Mouse (Mus musculus) kidney, postnatal 0 days (tissue): ENCODE results near the gene Bst2. TPM values are rescaled to one million over a fixed set of nuclear protein-coding genes. Genes with fewer than 3 reads are reported as not detected.

Experiments
- ATAC-seq: fragments of 200-750 bp; cut with Nextera tagmentation; replicated peaks from 2 replicates; pipeline ENCODE4 v1.8.0; 2017; ENCODE audit warnings: low read depth, moderate number of reproducible peaks, moderate TSS enrichment, moderate library complexity; ENCODE audit not compliant: low FRiP score
- DNase-seq: peaks from one replicate; pipeline ENCODE4 v3.0.0-alpha.2; 2016; ENCODE audit warnings: low spot score
- H3K27ac ChIP-seq: fragments of 300-500 bp; sonication (generic); 2 replicates; pipeline ENCODE4 v1.5.1; 2014; ENCODE audit warnings: mild to moderate bottlenecking
- H3K27me3 ChIP-seq: fragments of 300-500 bp; sonication (generic); 2 replicates; pipeline ENCODE4 v1.6.1; 2014; ENCODE audit warnings: low read length, mixed read lengths; ENCODE audit not compliant: insufficient read depth
- H3K36me3 ChIP-seq: fragments of 300-500 bp; sonication (generic); 2 replicates; pipeline ENCODE4 v1.6.1; 2014; ENCODE audit warnings: low read length, mixed read lengths; ENCODE audit not compliant: insufficient read depth
- H3K4me1 ChIP-seq: fragments of 300-500 bp; sonication (generic); replicated peaks from 2 replicates; pipeline ENCODE4 v1.6.1; 2014; ENCODE audit warnings: antibody characterized with exemption, low read length, mixed read lengths; ENCODE audit not compliant: insufficient read depth
- H3K4me2 ChIP-seq: fragments of 300-500 bp; sonication (generic); 2 replicates; pipeline ENCODE4 v1.6.1; 2014; ENCODE audit warnings: mild to moderate bottlenecking, low read length, moderate library complexity, mixed read lengths
- H3K4me3 ChIP-seq: fragments of 300-500 bp; sonication (generic); replicated peaks from 2 replicates; pipeline ENCODE4 v1.5.1; 2014; ENCODE audit warnings: low read depth, low read length
- H3K9ac ChIP-seq: fragments of 300-500 bp; sonication (generic); 2 replicates; pipeline ENCODE4 v1.6.1; 2014; ENCODE audit warnings: low read depth, low read length
- H3K9me3 ChIP-seq: fragments of 300-500 bp; sonication (generic); replicated peaks from 2 replicates; pipeline ENCODE4 v1.6.1; 2016; ENCODE audit warnings: low read length, inconsistent platforms, mixed read lengths
- CTCF ChIP-seq: IDR thresholded peaks from 2 replicates; pipeline ENCODE4 v1.5.1; 2016; ENCODE audit warnings: antibody characterized with exemption, low read depth, mild to moderate bottlenecking, moderate library complexity
- WGBS: fragments of 180-500 bp; shearing (Covaris S2); extraction: QIAGEN DNeasy Blood & Tissue Kit; methylation state at CpG from one replicate; pipeline ENCODE4 v1.1.7; 2014; 5-methylcytosine and 5-hydroxymethylcytosine counted together
- polyA plus RNA-seq: library from polyadenylated mRNA; unstranded; fragments of >200 nt; fragmentation: Nextera tagmentation; extraction: Ambion mirVana; gene quantifications from 2 replicates; pipeline ENCODE4 v1.2.1, GENCODE M21; 2015

Bst2 gene
- polyA plus RNA-seq, 1 experiment from 2014 or later = 124 TPM

- Histone ChIP-seq H3K36me3 (no peaks in the 10 kb centered on the region), H3K9ac (peak overlapping the region; percentile 67), H3K4me1 (peaks cover 6% of the 10 kb centered on the region; the same call in 1 of the 2 replicates), H3K27me3 (no peaks in the 10 kb centered on the region), H3K9me3 (no peaks in the 10 kb centered on the region), H3K27ac (peak overlapping the region; percentile 96), H3K4me3 (peak overlapping the region; percentile 61), H3K4me2 (peak overlapping the region; percentile 62)
- ATAC-seq = no peak
- WGBS = 25% methylated on average over 6 of the region's 6 CpGs
- DNase-seq = no peak
- TF ChIP-seq CTCF = no peak
Measured at GRCm38 (mm10) chr8:71568941-71569340, 31.7 kb upstream of the Bst2 start.

DNA sequence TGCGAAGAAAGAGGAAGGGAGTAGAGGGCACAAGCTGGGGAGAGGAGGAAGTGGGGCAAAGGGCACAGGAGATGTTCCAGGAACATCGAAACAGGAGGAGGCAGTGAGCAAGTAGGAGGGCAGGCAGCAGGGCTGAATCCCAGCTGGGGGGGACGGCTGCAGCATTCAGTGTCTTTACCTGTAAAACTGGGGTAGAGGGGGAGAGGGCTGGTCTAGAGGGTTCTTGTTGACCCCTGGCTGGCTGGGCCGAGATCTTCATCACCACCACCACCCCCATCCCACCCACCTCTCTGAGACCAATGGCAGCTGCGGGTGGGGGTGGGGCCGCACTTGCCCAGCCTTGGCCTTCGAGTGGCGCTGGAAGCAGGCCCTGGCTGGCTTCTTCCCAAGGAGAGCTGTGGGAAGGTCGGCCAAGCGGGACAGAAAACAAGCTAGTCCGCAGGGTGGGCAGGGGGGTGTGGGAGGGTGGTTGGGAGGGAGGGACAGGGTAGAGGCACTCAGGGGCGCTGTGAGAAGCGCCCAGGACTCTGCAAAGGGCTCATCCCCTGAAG, 31.2 kb upstream of the Bst2 start, which contains the start of gene Slc27a1:
TSS of gene Slc27a1 (plus strand) at position 496 of the 551 bp plus-strand sequence.
- Histone ChIP-seq H3K9me3 (no peaks in the 10 kb centered on the region), H3K4me2 (peak within 1 kb of the TSS; percentile 62), H3K27ac (peak within 1 kb of the TSS; percentile 96), H3K9ac (peak within 1 kb of the TSS; percentile 67), H3K4me1 (peaks cover 6% of the 10 kb centered on the region; the same call in 1 of the 2 replicates), H3K4me3 (peak within 1 kb of the TSS; percentile 61), H3K36me3 (no peaks in the 10 kb centered on the region), H3K27me3 (no peaks in the 10 kb centered on the region)
- 8% methylated on average over 13 of the region's 13 CpGs for WGBS
- peak; percentile 64 for DNase-seq
- TF ChIP-seq CTCF = no peak
- ATAC-seq = peak; percentile 9; the same call in 1 of the 2 replicates

- ATAC-seq = no peak
- Histone ChIP-seq H3K27me3 (peaks cover under 1% of the 10 kb centered on the region; the same call in 1 of the 2 replicates), H3K4me3 (no peak overlapping the region), H3K27ac (peak overlapping the region; percentile 96), H3K4me2 (no peak overlapping the region), H3K36me3 (no peaks in the 10 kb centered on the region), H3K4me1 (peaks cover 6% of the 10 kb centered on the region; the same call in 1 of the 2 replicates), H3K9me3 (no peaks in the 10 kb centered on the region), H3K9ac (no peak overlapping the region)
- 73% methylated on average over 7 of the region's 7 CpGs for WGBS
- DNase-seq = no peak
- TF ChIP-seq CTCF = no peak
Measured at GRCm38 (mm10) chr8:71567587-71567986, 30.3 kb upstream of the Bst2 start.

DNA sequence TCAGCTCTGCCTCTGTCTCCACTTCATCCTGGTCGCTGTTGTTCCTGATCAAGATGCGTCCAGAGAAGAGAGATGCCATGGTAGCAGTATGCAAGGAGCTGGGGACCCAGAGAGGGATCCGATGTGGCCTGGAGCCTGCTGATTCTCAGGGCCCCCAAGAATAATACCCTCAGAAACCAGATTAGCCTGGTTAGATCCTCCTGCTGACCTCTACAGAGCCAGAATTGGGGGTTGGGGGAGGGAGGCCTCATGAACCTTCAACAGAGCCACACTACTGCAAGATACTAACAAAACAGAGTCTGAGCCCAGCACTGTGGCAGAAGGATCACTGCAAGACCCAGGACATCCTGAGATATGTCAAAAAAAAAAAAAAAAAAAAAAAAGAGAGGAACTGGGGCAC, 29.2 kb upstream of the Bst2 start, which contains the start of gene Nxnl1:
TSS of gene Nxnl1 (minus strand) at position 101 of the 400 bp plus-strand sequence.
- TF ChIP-seq CTCF = no peak
- no peaks in the 10 kb centered on the region for H3K36me3 ChIP-seq
- no peak for ATAC-seq
- no peak within 1 kb of the TSS for H3K9ac ChIP-seq
- H3K4me1 ChIP-seq = peaks cover 6% of the 10 kb centered on the region; the same call in 1 of the 2 replicates
- H3K9me3 ChIP-seq = no peaks in the 10 kb centered on the region
- no peak for DNase-seq
- peaks cover 5% of the 10 kb centered on the region; the same call in 1 of the 2 replicates for H3K27me3 ChIP-seq
- no peak within 1 kb of the TSS for H3K4me3 ChIP-seq
- H3K4me2 ChIP-seq = no peak within 1 kb of the TSS
- WGBS = 82% methylated on average over 3 of the region's 3 CpGs
- no peak within 1 kb of the TSS for H3K27ac ChIP-seq

DNA sequence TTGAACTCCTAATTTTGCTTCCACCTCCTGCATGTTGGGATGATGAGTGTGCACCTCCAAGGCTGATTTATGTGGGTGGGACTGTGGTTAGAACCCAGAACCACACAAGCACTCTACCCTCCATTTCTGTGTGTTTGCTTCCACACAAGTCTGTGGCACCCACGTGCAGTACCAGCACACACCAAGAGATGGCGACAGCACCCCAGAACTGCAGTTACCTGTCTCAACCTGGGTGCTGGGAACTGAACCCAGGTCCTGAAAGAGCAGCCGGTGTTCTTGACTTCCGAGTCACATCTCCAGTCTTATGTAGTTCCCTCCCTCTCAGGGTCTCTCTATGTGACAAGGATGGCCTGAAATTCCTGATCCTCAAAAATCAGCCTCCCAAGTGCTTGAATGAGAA, 26.7 kb upstream of the Bst2 start:
- DNase-seq = no peak
- H3K27me3 ChIP-seq = peaks cover 5% of the 10 kb centered on the region; the same call in 1 of the 2 replicates
- TF ChIP-seq CTCF = peak; percentile 29; the same call in 1 of the 2 replicates
- H3K9ac ChIP-seq = no peak overlapping the region
- H3K4me3 ChIP-seq = no peak overlapping the region
- H3K36me3 ChIP-seq = no peaks in the 10 kb centered on the region
- no peak overlapping the region for H3K4me2 ChIP-seq
- 88% methylated on average over 4 of the region's 4 CpGs for WGBS
- ATAC-seq = no peak
- H3K9me3 ChIP-seq = no peaks in the 10 kb centered on the region
- H3K4me1 ChIP-seq = peaks cover 8% of the 10 kb centered on the region; the same call in 1 of the 2 replicates
- no peak overlapping the region for H3K27ac ChIP-seq

DNA sequence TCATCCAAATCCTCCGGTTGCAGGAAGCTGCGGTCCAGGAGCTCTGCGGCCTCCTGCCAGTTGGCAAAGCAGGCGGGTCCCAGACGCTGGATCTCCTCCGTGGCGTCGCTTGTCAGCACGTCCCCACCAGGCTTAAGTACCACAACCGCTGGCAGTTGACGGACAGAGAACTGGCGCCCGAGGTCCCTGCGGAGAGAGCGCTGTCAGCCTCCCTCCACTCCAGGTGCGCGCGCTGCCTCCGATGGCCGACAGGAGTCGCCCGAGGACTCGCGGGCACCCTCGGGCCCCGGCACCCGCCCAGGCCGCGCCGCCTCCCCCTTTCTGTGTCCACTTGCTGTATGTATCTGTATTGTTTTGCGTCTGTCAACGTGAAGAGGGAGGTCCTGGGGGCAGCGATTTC, 25.5 kb upstream of the Bst2 start:
- no peaks in the 10 kb centered on the region for H3K9me3 ChIP-seq
- H3K4me1 ChIP-seq = peaks cover 4% of the 10 kb centered on the region; the same call in 1 of the 2 replicates
- no peak overlapping the region for H3K9ac ChIP-seq
- TF ChIP-seq CTCF = peak; percentile 81
- peak; percentile 71 for DNase-seq
- peak; percentile 30 for ATAC-seq
- WGBS = 2% methylated on average over 33 of the region's 33 CpGs
- H3K4me2 ChIP-seq = peak overlapping the region; percentile 51
- no peaks in the 10 kb centered on the region for H3K36me3 ChIP-seq
- H3K4me3 ChIP-seq = peak overlapping the region; percentile 20
- no peak overlapping the region for H3K27ac ChIP-seq
- peaks cover 11% of the 10 kb centered on the region; the same call in 1 of the 2 replicates for H3K27me3 ChIP-seq
